In genomic region chr2:26622984-26623383, GRCm38 (mm10) we compare ENCODE assay signal across 27 mouse cellular contexts. TPM values are rescaled to one million over a fixed set of nuclear protein-coding genes. Genes with fewer than 3 reads are reported as not detected.
A peak's percentile ranks its signal among the peaks of the same experiment; 100 is the strongest.
DNase-seq lines count a peak whose midpoint lies in the region; ATAC-seq and TF ChIP-seq lines count a peak whose summit lies in the region.
"Had no signal": no experiment of that assay in that cellular context is flagged by ENCODE, and none has a peak within 500 bp of the region (broad histone marks: within the 10 kb centered on the region; RNA-seq: fewer than 3 reads in every experiment).

No protein-coding gene starts in this region.

- no peaks in the 10 kb centered on the region for H3K36me3 ChIP-seq in kidney, embryonic 15.5 days
- H3K36me3 ChIP-seq in kidney, embryonic 14.5 days (ENCODE audit: control insufficient read depth, insufficient read depth, low read length) = no peaks in the 10 kb centered on the region
- no peaks in the 10 kb centered on the region for H3K36me3 ChIP-seq in megakaryocyte, embryonic 14.5 days (replicated peaks; ENCODE audit: low read length)
- H3K36me3 ChIP-seq: embryonic facial prominence, embryonic 13.5 days; hindbrain, embryonic 13.5 days; intestine, embryonic 15.5 days; limb, embryonic 12.5 days; liver, embryonic 12.5 days; midbrain, embryonic 15.5 days had no signal

- no peaks in the 10 kb centered on the region for H3K27me3 ChIP-seq in kidney, embryonic 15.5 days
- no peaks in the 10 kb centered on the region for H3K27me3 ChIP-seq in kidney, embryonic 14.5 days (ENCODE audit: control insufficient read depth, insufficient read depth, low read length)
- peaks cover 28% of the 10 kb centered on the region for H3K27me3 ChIP-seq in megakaryocyte, embryonic 14.5 days (replicated peaks)
- H3K27me3 ChIP-seq: embryonic facial prominence, embryonic 13.5 days; hindbrain, embryonic 13.5 days; intestine, embryonic 15.5 days; limb, embryonic 12.5 days; midbrain, embryonic 15.5 days had no signal

- 0 out of 2 replicates have a peak overlapping the region, but pooled peaks have one; percentile 10 for H3K27ac ChIP-seq in kidney, embryonic 15.5 days
- no peak overlapping the region for H3K27ac ChIP-seq in kidney, embryonic 14.5 days (ENCODE audit: low read depth, low read length)
- H3K27ac ChIP-seq: embryonic facial prominence, embryonic 13.5 days; hindbrain, embryonic 13.5 days; intestine, embryonic 15.5 days; limb, embryonic 12.5 days; liver, embryonic 12.5 days; midbrain, embryonic 15.5 days had no signal

- no peak for ATAC-seq in kidney, embryonic 15.5 days (replicated peaks; ENCODE audit: low FRiP score)
- no peak for ATAC-seq in kidney, embryonic 14.5 days (ENCODE audit: low FRiP score, low TSS enrichment)
- ATAC-seq: forebrain, embryonic 16.5 days; intestine, embryonic 15.5 days; liver, embryonic 12.5 days; midbrain, embryonic 15.5 days had no signal

- no peak for TF ChIP-seq CTCF in brain, embryonic 14.5 days (IDR thresholded peaks at IDR 0.05; ENCODE audit: borderline replicate concordance, extremely low read depth, insufficient read depth, insufficient read length)

- WGBS in kidney, embryonic 15.5 days = 55% methylated on average over 5 of the region's 5 CpGs
- WGBS in kidney, embryonic 14.5 days = 62% methylated on average over 5 of the region's 5 CpGs

- no peak overlapping the region for H3K4me3 ChIP-seq in kidney, embryonic 15.5 days (replicated peaks)
- no peak overlapping the region for H3K4me3 ChIP-seq in kidney, embryonic 14.5 days (ENCODE audit: low read length)
- H3K4me3 ChIP-seq in megakaryocyte, embryonic 14.5 days (replicated peaks) = peak overlapping the region; percentile 39
- H3K4me3 ChIP-seq: embryonic facial prominence, embryonic 13.5 days; hindbrain, embryonic 13.5 days; intestine, embryonic 15.5 days; limb, embryonic 12.5 days; liver, embryonic 12.5 days; midbrain, embryonic 15.5 days had no signal

- H3K4me1 ChIP-seq in kidney, embryonic 15.5 days = peaks cover 5% of the 10 kb centered on the region
- 0 out of 2 replicates have a peak, but pooled peaks cover 4% of the 10 kb centered on the region for H3K4me1 ChIP-seq in kidney, embryonic 14.5 days (ENCODE audit: control insufficient read depth, insufficient read depth, low read length)
- H3K4me1 ChIP-seq in megakaryocyte, embryonic 14.5 days = peaks cover 33% of the 10 kb centered on the region
- H3K4me1 ChIP-seq: intestine, embryonic 15.5 days had no signal

- DNase-seq in CD4-positive, CD25-positive, alpha-beta regulatory T cell, adult 2 months (ENCODE audit: low read depth, low spot score) = peak; percentile 73
- peak; percentile 28 for DNase-seq in brain, embryonic 14.5 days (ENCODE audit: low read depth)
- DNase-seq in adrenal gland, adult 8-10 months = no peak
- DNase-seq in layer of hippocampus, adult 18-20 months (ENCODE audit: low spot score in 2 of 2) = no peak
- no peak for DNase-seq in adrenal gland, adult 2 months
- DNase-seq: adrenal gland, postnatal 36 days; cerebellum, adult 18-20 months; gastrocnemius, postnatal 36 days; lung, adult 2 months; lung, postnatal 4 days; retina, postnatal 1 day; thymus, postnatal 4 days had no signal

- no peak for TF ChIP-seq POLR2A in brain, embryonic 14.5 days (IDR thresholded peaks at IDR 0.05; ENCODE audit: borderline replicate concordance, extremely low read depth, insufficient read depth, insufficient read length, poor library complexity, severe bottlenecking)

- H3K9ac ChIP-seq in kidney, embryonic 15.5 days = no peak overlapping the region
- no peak overlapping the region for H3K9ac ChIP-seq in kidney, embryonic 14.5 days (ENCODE audit: low read depth, low read length)
- H3K9ac ChIP-seq: embryonic facial prominence, embryonic 13.5 days; hindbrain, embryonic 13.5 days; intestine, embryonic 15.5 days; limb, embryonic 12.5 days; liver, embryonic 12.5 days; midbrain, embryonic 15.5 days had no signal

- no peaks in the 10 kb centered on the region for H3K9me3 ChIP-seq in kidney, embryonic 15.5 days (replicated peaks)
- no peaks in the 10 kb centered on the region for H3K9me3 ChIP-seq in kidney, embryonic 14.5 days (ENCODE audit: control insufficient read depth, low read length)
- H3K9me3 ChIP-seq in megakaryocyte, embryonic 14.5 days = no peaks in the 10 kb centered on the region
- H3K9me3 ChIP-seq: embryonic facial prominence, embryonic 13.5 days; hindbrain, embryonic 13.5 days; intestine, embryonic 15.5 days; limb, embryonic 12.5 days; liver, embryonic 12.5 days; midbrain, embryonic 15.5 days had no signal

- H3K4me2 ChIP-seq in kidney, embryonic 15.5 days = no peak overlapping the region
- H3K4me2 ChIP-seq in kidney, embryonic 14.5 days (replicated peaks; ENCODE audit: low read depth, low read length) = no peak overlapping the region
- H3K4me2 ChIP-seq: embryonic facial prominence, embryonic 13.5 days; hindbrain, embryonic 13.5 days; intestine, embryonic 15.5 days; limb, embryonic 12.5 days; liver, embryonic 12.5 days; midbrain, embryonic 15.5 days had no signal

RNA-seq across cellular contexts. Expression of gene Fam69b, which starts 5.3 kb away (rescaled TPM):
- 32.9 and 33.1 TPM in 2 replicates for polyA plus RNA-seq in kidney, embryonic 15.5 days (2015; fragmentation: Nextera tagmentation; extraction: Ambion mirVana)
- 30.3 and 39.1 TPM in 2 replicates for polyA plus RNA-seq in kidney, embryonic 14.5 days (2014; fragmentation: Nextera tagmentation; extraction: Ambion mirVana)
- 119 and 133 TPM in 2 replicates for polyA plus RNA-seq in brain, embryonic 14.5 days (2012; rRNA removed)
- 1.2 TPM in 1 of 2 replicates, not detected in the other for polyA plus RNA-seq in megakaryocyte, embryonic 14.5 days (2012; ENCODE audit: insufficient read depth, low replicate concordance)
- 10 to 100 TPM in 2 of 4 experiments, 1 to 10 TPM in 2; 9.1 to 11.9 (median 10.4) TPM for total RNA-seq in adrenal gland, adult 8-10 months (2022)
- 10 to 100 TPM; 67.9 to 72.8 TPM for total RNA-seq in layer of hippocampus, adult 18-20 months (2021)
- 10 to 100 TPM in 1 of 2 experiments, 1 to 10 TPM in 1; 6.9 to 15.7 TPM for total RNA-seq in adrenal gland, adult 2 months (2021)
- 21.8 and 33.4 TPM in 2 replicates for polyA plus RNA-seq in adrenal gland, adult 2 months (2012; rRNA removed)

RNA-seq across cellular contexts. Expression of gene Agpat2, which starts 18.8 kb away (rescaled TPM):
- polyA plus RNA-seq in kidney, embryonic 15.5 days (2015; fragmentation: Nextera tagmentation; extraction: Ambion mirVana) = 41.7 and 47.7 TPM in 2 replicates
- 30.0 and 41.4 TPM in 2 replicates for polyA plus RNA-seq in kidney, embryonic 14.5 days (2014; fragmentation: Nextera tagmentation; extraction: Ambion mirVana)
- 5.5 and 6.1 TPM in 2 replicates for polyA plus RNA-seq in brain, embryonic 14.5 days (2012; rRNA removed)
- 34.1 and 41.8 TPM in 2 replicates for polyA plus RNA-seq in megakaryocyte, embryonic 14.5 days (2012; ENCODE audit: insufficient read depth, low replicate concordance)
- total RNA-seq in adrenal gland, adult 8-10 months (2022) = 100 to 1,000 TPM in 3 of 4 experiments, 10 to 100 TPM in 1; 86.0 to 354 (median 247) TPM
- 1 to 10 TPM; 2.1 to 2.5 TPM for total RNA-seq in layer of hippocampus, adult 18-20 months (2021)
- 100 to 1,000 TPM; 469 to 591 TPM for total RNA-seq in adrenal gland, adult 2 months (2021)
- polyA plus RNA-seq in adrenal gland, adult 2 months (2012; rRNA removed) = 584 and 714 TPM in 2 replicates

RNA-seq across cellular contexts. Expression of gene Gm20532, which starts 36.5 kb away (rescaled TPM):
- polyA plus RNA-seq in kidney, embryonic 15.5 days (2015; fragmentation: Nextera tagmentation; extraction: Ambion mirVana) = not detected in 2 replicates
- not detected in 2 replicates for polyA plus RNA-seq in kidney, embryonic 14.5 days (2014; fragmentation: Nextera tagmentation; extraction: Ambion mirVana)
- not detected in 2 replicates for polyA plus RNA-seq in brain, embryonic 14.5 days (2012; rRNA removed)
- polyA plus RNA-seq in megakaryocyte, embryonic 14.5 days (2012; ENCODE audit: insufficient read depth, low replicate concordance) = not detected in 2 replicates
- total RNA-seq in adrenal gland, adult 8-10 months (2022) = not detected
- total RNA-seq in layer of hippocampus, adult 18-20 months (2021) = not detected
- total RNA-seq in adrenal gland, adult 2 months (2021) = not detected
- not detected in 2 replicates for polyA plus RNA-seq in adrenal gland, adult 2 months (2012; rRNA removed)
- total RNA-seq: adrenal gland, postnatal 36 days; gastrocnemius, postnatal 36 days; layer of hippocampus, postnatal 25 days; left cerebral cortex, postnatal 10 days had no signal
- polyA plus RNA-seq: embryonic facial prominence, embryonic 13.5 days; forebrain, embryonic 16.5 days; heart, embryonic 16.5 days; hindbrain, embryonic 13.5 days; intestine, embryonic 15.5 days; kidney, embryonic 16.5 days; large intestine, adult 2 months; liver, embryonic 12.5 days; lung, adult 2 months; midbrain, embryonic 15.5 days had no signal

RNA-seq across cellular contexts. Expression of gene Egfl7, which starts 43.2 kb away (rescaled TPM):
- polyA plus RNA-seq in kidney, embryonic 15.5 days (2015; fragmentation: Nextera tagmentation; extraction: Ambion mirVana) = 218 and 219 TPM in 2 replicates
- 172 and 194 TPM in 2 replicates for polyA plus RNA-seq in kidney, embryonic 14.5 days (2014; fragmentation: Nextera tagmentation; extraction: Ambion mirVana)
- polyA plus RNA-seq in brain, embryonic 14.5 days (2012; rRNA removed) = 139 and 192 TPM in 2 replicates
- 19.7 and 90.5 TPM in 2 replicates for polyA plus RNA-seq in megakaryocyte, embryonic 14.5 days (2012; ENCODE audit: insufficient read depth, low replicate concordance)
- total RNA-seq in adrenal gland, adult 8-10 months (2022) = 100 to 1,000 TPM; 105 to 245 (median 172) TPM
- total RNA-seq in layer of hippocampus, adult 18-20 months (2021) = 10 to 100 TPM; 53.5 to 59.7 TPM
- 100 to 1,000 TPM in 1 of 2 experiments, 10 to 100 TPM in 1; 71.2 to 146 TPM for total RNA-seq in adrenal gland, adult 2 months (2021)
- 355 and 444 TPM in 2 replicates for polyA plus RNA-seq in adrenal gland, adult 2 months (2012; rRNA removed)

RNA-seq across cellular contexts. Expression of gene Lcn4, which starts 48.1 kb away (rescaled TPM):
- not detected in 2 replicates for polyA plus RNA-seq in kidney, embryonic 15.5 days (2015; fragmentation: Nextera tagmentation; extraction: Ambion mirVana)
- not detected in 2 replicates for polyA plus RNA-seq in kidney, embryonic 14.5 days (2014; fragmentation: Nextera tagmentation; extraction: Ambion mirVana)
- polyA plus RNA-seq in brain, embryonic 14.5 days (2012; rRNA removed) = not detected in 2 replicates
- polyA plus RNA-seq in megakaryocyte, embryonic 14.5 days (2012; ENCODE audit: insufficient read depth, low replicate concordance) = not detected in 2 replicates
- total RNA-seq in adrenal gland, adult 8-10 months (2022) = not detected
- not detected for total RNA-seq in layer of hippocampus, adult 18-20 months (2021)
- not detected for total RNA-seq in adrenal gland, adult 2 months (2021)
- polyA plus RNA-seq in adrenal gland, adult 2 months (2012; rRNA removed) = not detected in 2 replicates
- total RNA-seq: adrenal gland, postnatal 36 days; gastrocnemius, postnatal 36 days; layer of hippocampus, postnatal 25 days; left cerebral cortex, postnatal 10 days had no signal
- polyA plus RNA-seq: embryonic facial prominence, embryonic 13.5 days; forebrain, embryonic 16.5 days; heart, embryonic 16.5 days; hindbrain, embryonic 13.5 days; intestine, embryonic 15.5 days; kidney, embryonic 16.5 days; limb, embryonic 12.5 days; liver, embryonic 12.5 days; lung, adult 2 months; midbrain, embryonic 15.5 days had no signal

Comparison
In these comparisons a context has a peak if more than half of its experiments do, and no peak if none do; other contexts are left out.
1. DNase-seq: peak in CD4-positive, CD25-positive, alpha-beta regulatory T cell, adult 2 months (single experiment) and brain, embryonic 14.5 days (single experiment); none in adrenal gland, adult 8-10 months (single experiment), layer of hippocampus, adult 18-20 months (0 of 2) and adrenal gland, adult 2 months (single experiment).
2. RNA of gene Fam69b, which starts 5.3 kb away (polyA plus RNA-seq): 119 to 133 TPM in brain, embryonic 14.5 days, 30.3 to 39.1 TPM in kidney, embryonic 14.5 days, 32.9 to 33.1 TPM in kidney, embryonic 15.5 days and 21.8 to 33.4 TPM in adrenal gland, adult 2 months; 1.2 TPM in megakaryocyte, embryonic 14.5 days; every median in the first group is over 10 times any median in the second.
3. RNA of gene Agpat2, which starts 18.8 kb away (polyA plus RNA-seq): 584 to 714 TPM in adrenal gland, adult 2 months; 41.7 to 47.7 TPM in kidney, embryonic 15.5 days, 30.0 to 41.4 TPM in kidney, embryonic 14.5 days, 34.1 to 41.8 TPM in megakaryocyte, embryonic 14.5 days and 5.5 to 6.1 TPM in brain, embryonic 14.5 days; every median in the first group is over 10 times any median in the second.